Mouse (Mus musculus): ENCODE results near the gene Dnajc17. TPM values are rescaled to one million over a fixed set of nuclear protein-coding genes. Genes with fewer than 3 reads are reported as not detected.

Dnajc17 gene
- 24.7 and 26.8 TPM in 2 replicates for polyA plus RNA-seq (2016; fragmentation: Nextera tagmentation; extraction: Ambion mirVana)

- Histone ChIP-seq H3K4me2 (replicated peaks) (peak within 1 kb of the TSS; percentile 71), H3K27ac (replicated peaks) (peak within 1 kb of the TSS; percentile 86), H3K4me3 (peak within 1 kb of the TSS; percentile 69), H3K9ac (replicated peaks) (peak within 1 kb of the TSS; percentile 79), H3K27me3 (no peaks in the 10 kb centered on the region), H3K9me3 (no peaks in the 10 kb centered on the region), H3K36me3 (peaks cover 25% of the 10 kb centered on the region), H3K4me1 (peaks cover 16% of the 10 kb centered on the region)
- under 1% methylated on average over 51 of the region's 51 CpGs for WGBS
- ATAC-seq (ENCODE audit: low FRiP score, low read depth) = peak; percentile 97
Measured at GRCm38 (mm10) chr2:119208344-119209175, at the start of gene Dnajc17, which contains the start of gene Zfyve19. TSS of gene Dnajc17 (minus strand) at chr2:119208795. TSS of gene Zfyve19 (plus strand) at chr2:119208617.

- Histone ChIP-seq H3K36me3 (no peaks in the 10 kb centered on the region), H3K27ac (replicated peaks) (no peak overlapping the region), H3K4me1 (no peaks in the 10 kb centered on the region), H3K9ac (replicated peaks) (no peak overlapping the region), H3K4me3 (no peak overlapping the region), H3K4me2 (replicated peaks) (no peak overlapping the region), H3K9me3 (no peaks in the 10 kb centered on the region), H3K27me3 (peaks cover 23% of the 10 kb centered on the region)
- no peak for ATAC-seq (ENCODE audit: low FRiP score, low read depth)
- whole genome bisulfite sequencing = 7% methylated on average over 7 of the region's 7 CpGs
Measured at GRCm38 (mm10) chr2:119254976-119255375, 46.4 kb upstream of the Dnajc17 start.

- H3K36me3 ChIP-seq = no peaks in the 10 kb centered on the region
- H3K4me2 ChIP-seq (replicated peaks) = 0 out of 2 replicates have a peak overlapping the region, but pooled peaks have one; percentile 23
- 15% methylated on average over 11 of the region's 11 CpGs for WGBS
- H3K9ac ChIP-seq (replicated peaks) = no peak overlapping the region
- peak; percentile 49; the same call in 1 of the 2 replicates for ATAC-seq (ENCODE audit: low FRiP score, low read depth)
- no peaks in the 10 kb centered on the region for H3K9me3 ChIP-seq
- peaks cover 29% of the 10 kb centered on the region for H3K27me3 ChIP-seq
- H3K4me3 ChIP-seq = no peak overlapping the region
- no peak overlapping the region for H3K27ac ChIP-seq (replicated peaks)
- no peaks in the 10 kb centered on the region for H3K4me1 ChIP-seq
Measured at GRCm38 (mm10) chr2:119250826-119251478, 42.4 kb upstream of the Dnajc17 start.

- no peak overlapping the region for H3K27ac ChIP-seq (replicated peaks)
- H3K4me2 ChIP-seq (replicated peaks) = no peak overlapping the region
- peaks cover 27% of the 10 kb centered on the region for H3K27me3 ChIP-seq
- H3K4me3 ChIP-seq = no peak overlapping the region
- no peaks in the 10 kb centered on the region for H3K9me3 ChIP-seq
- H3K9ac ChIP-seq (replicated peaks) = no peak overlapping the region
- peak; percentile 16; the same call in 1 of the 2 replicates for ATAC-seq (ENCODE audit: low FRiP score, low read depth)
- WGBS = 70% methylated on average over 5 of the region's 5 CpGs
- no peaks in the 10 kb centered on the region for H3K36me3 ChIP-seq
- no peaks in the 10 kb centered on the region for H3K4me1 ChIP-seq
Measured at GRCm38 (mm10) chr2:119250377-119250776, 41.8 kb upstream of the Dnajc17 start.

- H3K9ac ChIP-seq (replicated peaks) = no peak overlapping the region
- 82% methylated on average over 4 of the region's 4 CpGs for WGBS
- no peak for ATAC-seq (ENCODE audit: low FRiP score, low read depth)
- no peaks in the 10 kb centered on the region for H3K4me1 ChIP-seq
- H3K9me3 ChIP-seq = no peaks in the 10 kb centered on the region
- no peak overlapping the region for H3K4me3 ChIP-seq
- H3K27me3 ChIP-seq = peaks cover 20% of the 10 kb centered on the region
- no peaks in the 10 kb centered on the region for H3K36me3 ChIP-seq
- no peak overlapping the region for H3K4me2 ChIP-seq (replicated peaks)
- H3K27ac ChIP-seq (replicated peaks) = no peak overlapping the region
Measured at GRCm38 (mm10) chr2:119249592-119250061, 41.0 kb upstream of the Dnajc17 start.

- no peak overlapping the region for H3K9ac ChIP-seq (replicated peaks)
- no peak for ATAC-seq (ENCODE audit: low FRiP score, low read depth)
- 83% methylated on average over 9 of the region's 9 CpGs for WGBS
- H3K4me2 ChIP-seq (replicated peaks) = no peak overlapping the region
- H3K9me3 ChIP-seq = no peaks in the 10 kb centered on the region
- no peak overlapping the region for H3K27ac ChIP-seq (replicated peaks)
- H3K4me3 ChIP-seq = no peak overlapping the region
- no peaks in the 10 kb centered on the region for H3K4me1 ChIP-seq
- no peaks in the 10 kb centered on the region for H3K36me3 ChIP-seq
- peaks cover 11% of the 10 kb centered on the region; the same call in 1 of the 2 replicates for H3K27me3 ChIP-seq
Measured at GRCm38 (mm10) chr2:119247904-119248303, 39.3 kb upstream of the Dnajc17 start.

- no peak overlapping the region for H3K4me3 ChIP-seq
- no peaks in the 10 kb centered on the region for H3K36me3 ChIP-seq
- no peak overlapping the region for H3K9ac ChIP-seq (replicated peaks)
- H3K4me1 ChIP-seq = no peaks in the 10 kb centered on the region
- H3K27me3 ChIP-seq = peaks cover 15% of the 10 kb centered on the region
- no peak overlapping the region for H3K4me2 ChIP-seq (replicated peaks)
- H3K9me3 ChIP-seq = no peaks in the 10 kb centered on the region
- 82% methylated on average over 7 of the region's 7 CpGs for WGBS
- no peak overlapping the region for H3K27ac ChIP-seq (replicated peaks)
- no peak for ATAC-seq (ENCODE audit: low FRiP score, low read depth)
Measured at GRCm38 (mm10) chr2:119245246-119245645, 36.7 kb upstream of the Dnajc17 start.

GRCm38 (mm10) chr2:119242548-119242947 lies 34.0 kb upstream of the Dnajc17 start:
- 80% methylated on average over 9 of the region's 9 CpGs for WGBS
- H3K27me3 ChIP-seq = peaks cover 34% of the 10 kb centered on the region
- H3K4me1 ChIP-seq = peaks cover 6% of the 10 kb centered on the region
- no peak overlapping the region for H3K27ac ChIP-seq (replicated peaks)
- no peaks in the 10 kb centered on the region for H3K9me3 ChIP-seq
- ATAC-seq (ENCODE audit: low FRiP score, low read depth) = no peak
- H3K9ac ChIP-seq (replicated peaks) = no peak overlapping the region
- H3K4me3 ChIP-seq = no peak overlapping the region
- H3K4me2 ChIP-seq (replicated peaks) = no peak overlapping the region
- no peaks in the 10 kb centered on the region for H3K36me3 ChIP-seq

- ATAC-seq (ENCODE audit: low FRiP score, low read depth) = no peak
- no peaks in the 10 kb centered on the region for H3K9me3 ChIP-seq
- peaks cover 13% of the 10 kb centered on the region for H3K4me1 ChIP-seq
- 89% methylated on average over 4 of the region's 4 CpGs for WGBS
- no peak overlapping the region for H3K4me2 ChIP-seq (replicated peaks)
- no peak overlapping the region for H3K27ac ChIP-seq (replicated peaks)
- no peak overlapping the region for H3K4me3 ChIP-seq
- H3K27me3 ChIP-seq = peaks cover 51% of the 10 kb centered on the region
- H3K36me3 ChIP-seq = no peaks in the 10 kb centered on the region
- no peak overlapping the region for H3K9ac ChIP-seq (replicated peaks)
Measured at GRCm38 (mm10) chr2:119240819-119241186, 32.2 kb upstream of the Dnajc17 start.

GRCm38 (mm10) chr2:119240075-119240818 lies 31.7 kb upstream of the Dnajc17 start:
- WGBS = 68% methylated on average over 4 of the region's 4 CpGs
- no peaks in the 10 kb centered on the region for H3K9me3 ChIP-seq
- H3K9ac ChIP-seq (replicated peaks) = no peak overlapping the region
- no peaks in the 10 kb centered on the region for H3K36me3 ChIP-seq
- peaks cover 13% of the 10 kb centered on the region for H3K4me1 ChIP-seq
- peaks cover 57% of the 10 kb centered on the region for H3K27me3 ChIP-seq
- no peak overlapping the region for H3K27ac ChIP-seq (replicated peaks)
- H3K4me2 ChIP-seq (replicated peaks) = no peak overlapping the region
- ATAC-seq (ENCODE audit: low FRiP score, low read depth) = no peak
- H3K4me3 ChIP-seq = no peak overlapping the region

GRCm38 (mm10) chr2:119238671-119239070 lies 30.1 kb upstream of the Dnajc17 start:
- H3K27ac ChIP-seq (replicated peaks) = no peak overlapping the region
- 91% methylated on average over 2 of the region's 2 CpGs for WGBS
- peaks cover 13% of the 10 kb centered on the region for H3K4me1 ChIP-seq
- H3K27me3 ChIP-seq = peaks cover 69% of the 10 kb centered on the region
- H3K36me3 ChIP-seq = no peaks in the 10 kb centered on the region
- H3K9me3 ChIP-seq = no peaks in the 10 kb centered on the region
- H3K4me3 ChIP-seq = no peak overlapping the region
- no peak for ATAC-seq (ENCODE audit: low FRiP score, low read depth)
- no peak overlapping the region for H3K9ac ChIP-seq (replicated peaks)
- no peak overlapping the region for H3K4me2 ChIP-seq (replicated peaks)
